Mouse (Mus musculus) liver, adult 2 months (tissue): ENCODE results near the gene Slc2a12. TPM values are rescaled to one million over a fixed set of nuclear protein-coding genes. Genes with fewer than 3 reads are reported as not detected.

Experiments used
- DNase-seq: peaks from one replicate; pipeline ENCODE4 v3.0.0-alpha.2; 2011; ENCODE audit warnings: low read depth, low spot score; ENCODE audit errors: extremely low read depth
- H3K27ac ChIP-seq: fragments of 200-500 bp; replicated peaks from 2 replicates; pipeline ENCODE4 v1.5.1; 2012; ENCODE audit warnings: low read depth, mild to moderate bottlenecking, control low read depth, inconsistent platforms, low read length; ENCODE audit not compliant: insufficient read depth
- H3K27me3 ChIP-seq: fragments of 200-500 bp; 2 replicates; pipeline ENCODE4 v1.6.1; 2012; ENCODE audit warnings: mild to moderate bottlenecking, moderate library complexity, low read length, inconsistent platforms; ENCODE audit not compliant: control insufficient read depth, insufficient read depth
- H3K36me3 ChIP-seq: fragments of 200-500 bp; 2 replicates; pipeline ENCODE4 v1.6.1; 2012; ENCODE audit warnings: low read length, inconsistent platforms; ENCODE audit not compliant: control insufficient read depth, insufficient read depth
- H3K4me1 ChIP-seq: fragments of 200-500 bp; 2 replicates; pipeline ENCODE4 v1.6.1; 2011; ENCODE audit warnings: low read length; ENCODE audit not compliant: control insufficient read depth, insufficient read depth
- H3K4me3 ChIP-seq: fragments of 200-500 bp; 2 replicates; pipeline ENCODE4 v1.5.1; 2011; ENCODE audit warnings: low read depth, mild to moderate bottlenecking, control low read depth, low read length, moderate library complexity; ENCODE audit not compliant: insufficient read depth
- H3K79me2 ChIP-seq: fragments of 200-500 bp; 2 replicates; pipeline ENCODE4 v1.6.1; 2012; ENCODE audit warnings: inconsistent platforms, mild to moderate bottlenecking, low read length, moderate library complexity; ENCODE audit not compliant: control insufficient read depth, insufficient read depth
- H3K9ac ChIP-seq: fragments of 200-500 bp; 2 replicates; pipeline ENCODE4 v1.6.1; 2012; ENCODE audit warnings: low read depth, mild to moderate bottlenecking, control low read depth, inconsistent platforms, low read length
- CTCF ChIP-seq: fragments of 200-500 bp; IDR thresholded peaks from 2 replicates; pipeline ENCODE4 v1.5.1; 2011; ENCODE audit warnings: low read depth, low read length, control low read depth
- POLR2A ChIP-seq: fragments of 200-500 bp; IDR thresholded peaks from 2 replicates; pipeline ENCODE4 v1.6.1; 2011; ENCODE audit warnings: low read length, control low read depth; ENCODE audit not compliant: insufficient read depth; ENCODE audit errors: extremely low read depth
- WGBS: fragments of 180-500 bp; shearing (Covaris S2); methylation state at CpG from one replicate; pipeline ENCODE4 v1.1.7; 2018; 5-methylcytosine and 5-hydroxymethylcytosine counted together
- polyA plus RNA-seq: library from polyadenylated mRNA; depleted of rRNA; stranded (reverse); fragments of >200 nt; gene quantifications from 2 replicates; pipeline ENCODE4 v1.2.3, GENCODE M21; 2012; rRNA removed
- total RNA-seq: library from RNA; depleted of rRNA; stranded (reverse); fragments of >200 nt; gene quantifications from 2 replicates; pipeline ENCODE4 v1.2.3, GENCODE M21; 2014; rRNA removed

Slc2a12 gene
- 0.13 and 0.46 TPM in 2 replicates for total RNA-seq
- 0.05 and 0.13 TPM in 2 replicates for polyA plus RNA-seq

DNA sequence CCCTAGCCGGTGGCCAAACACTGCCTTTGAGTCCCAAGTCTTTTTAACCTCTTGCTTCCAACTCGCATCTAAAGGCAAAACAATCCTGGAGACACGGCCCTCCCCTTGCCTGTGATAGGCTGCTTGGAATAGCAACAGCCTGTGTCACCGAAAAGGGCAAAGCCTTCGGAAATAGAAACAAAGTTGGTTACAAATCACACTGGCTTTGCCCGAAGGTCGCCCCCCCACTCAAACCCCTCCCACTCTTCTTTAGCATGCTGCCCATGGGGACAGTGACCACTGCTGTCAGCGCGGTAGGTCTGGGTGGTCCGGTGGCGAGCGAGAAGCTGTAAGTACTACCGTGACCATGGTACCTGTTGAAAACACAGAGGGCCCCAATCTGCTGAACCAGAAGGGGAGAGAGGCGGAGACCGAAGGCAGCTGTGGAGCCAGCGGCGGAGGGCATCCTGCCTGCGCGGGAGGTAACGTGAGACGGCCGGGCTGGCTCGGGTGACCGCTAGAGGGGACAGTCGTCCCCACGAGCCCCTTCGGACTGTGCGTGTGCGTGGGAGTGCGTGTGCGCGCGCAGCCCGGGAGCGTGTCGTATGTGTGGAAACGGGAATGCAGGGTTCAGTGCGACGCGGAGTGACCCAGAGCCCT is at the start of gene Slc2a12:
Slc2a12 (plus strand) TSS at position 159 of the 639 bp plus-strand sequence.
- Histone ChIP-seq H3K27ac (no peak within 1 kb of the TSS), H3K9ac (peak within 1 kb of the TSS; percentile 69)
- 2% methylated on average over 40 of the region's 40 CpGs for WGBS

DNA sequence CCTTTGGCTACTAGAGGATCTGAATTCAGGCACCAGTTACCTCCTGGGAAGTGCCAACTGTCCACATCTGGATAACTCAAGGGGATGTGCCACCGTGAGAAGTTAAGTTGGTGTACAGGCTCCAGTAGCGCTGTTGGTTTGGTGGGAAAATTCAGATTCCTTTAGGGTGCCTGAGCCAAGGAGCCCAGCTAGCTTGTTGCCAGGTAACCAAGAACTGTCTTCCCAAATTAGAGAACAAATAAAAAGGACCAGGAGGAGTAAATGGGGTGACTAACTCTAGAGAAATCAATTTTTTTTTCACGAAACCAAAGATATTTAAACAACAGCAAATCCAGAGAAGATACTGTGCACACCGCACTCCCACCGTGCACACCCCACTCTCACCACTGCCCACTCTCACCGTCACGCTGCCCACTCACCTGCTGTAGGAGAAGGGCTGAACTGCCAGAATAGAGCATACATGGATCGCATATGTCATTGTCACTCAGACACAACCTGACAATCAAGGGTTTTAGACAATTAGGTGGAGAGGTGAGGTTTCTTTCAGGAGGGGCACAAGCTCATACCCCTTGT is 45.8 kb upstream of the Slc2a12 start:
- H3K36me3 ChIP-seq = no peaks in the 10 kb centered on the region
- TF ChIP-seq POLR2A (no peak), CTCF (no peak)
- WGBS = 90% methylated on average over 8 of the region's 8 CpGs
- H3K4me3 ChIP-seq = no peak overlapping the region
- no peak overlapping the region for H3K9ac ChIP-seq
- H3K79me2 ChIP-seq = no peaks in the 10 kb centered on the region
- H3K27me3 ChIP-seq = 0 out of 2 replicates have a peak, but pooled peaks cover 2% of the 10 kb centered on the region
- no peak overlapping the region for H3K27ac ChIP-seq
- H3K4me1 ChIP-seq = no peaks in the 10 kb centered on the region
- DNase-seq = no peak

More for the DNA sequence above, at the start of gene Slc2a12:
- Histone ChIP-seq H3K79me2 (no peaks in the 10 kb centered on the region), H3K27me3 (no peaks in the 10 kb centered on the region), H3K4me3 (peak within 1 kb of the TSS; percentile 92), H3K4me1 (no peaks in the 10 kb centered on the region), H3K36me3 (no peaks in the 10 kb centered on the region)
- no peak for TF ChIP-seq CTCF
- no peak for TF ChIP-seq POLR2A
- DNase-seq = peak; percentile 36

DNA sequence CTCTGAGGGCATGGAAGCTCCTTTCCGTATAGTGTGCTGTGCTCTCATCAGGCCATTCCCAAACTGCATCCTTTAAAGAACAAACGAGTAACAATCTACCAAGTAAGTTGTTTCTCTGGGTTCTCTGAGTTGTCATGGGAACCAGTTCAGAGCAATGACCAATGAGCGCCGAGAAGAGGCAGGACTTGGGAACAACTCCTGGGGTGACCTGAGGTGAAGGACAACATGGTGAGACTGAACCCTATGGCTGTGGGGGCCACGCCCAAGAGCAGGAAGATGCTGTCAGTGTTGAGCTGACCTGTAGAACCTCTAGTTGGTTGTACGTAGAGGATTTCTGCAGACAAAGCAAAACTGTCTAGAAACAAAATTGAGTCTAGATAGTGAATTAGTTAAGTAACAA is 43.8 kb upstream of the Slc2a12 start:
- H3K4me3 ChIP-seq = no peak overlapping the region
- WGBS = 78% methylated on average over 6 of the region's 6 CpGs
- no peak overlapping the region for H3K9ac ChIP-seq
- TF ChIP-seq CTCF (no peak), POLR2A (no peak)
- H3K27me3 ChIP-seq = 0 out of 2 replicates have a peak, but pooled peaks cover 2% of the 10 kb centered on the region
- no peaks in the 10 kb centered on the region for H3K79me2 ChIP-seq
- H3K27ac ChIP-seq = no peak overlapping the region
- DNase-seq = no peak
- no peaks in the 10 kb centered on the region for H3K36me3 ChIP-seq
- no peaks in the 10 kb centered on the region for H3K4me1 ChIP-seq

DNA sequence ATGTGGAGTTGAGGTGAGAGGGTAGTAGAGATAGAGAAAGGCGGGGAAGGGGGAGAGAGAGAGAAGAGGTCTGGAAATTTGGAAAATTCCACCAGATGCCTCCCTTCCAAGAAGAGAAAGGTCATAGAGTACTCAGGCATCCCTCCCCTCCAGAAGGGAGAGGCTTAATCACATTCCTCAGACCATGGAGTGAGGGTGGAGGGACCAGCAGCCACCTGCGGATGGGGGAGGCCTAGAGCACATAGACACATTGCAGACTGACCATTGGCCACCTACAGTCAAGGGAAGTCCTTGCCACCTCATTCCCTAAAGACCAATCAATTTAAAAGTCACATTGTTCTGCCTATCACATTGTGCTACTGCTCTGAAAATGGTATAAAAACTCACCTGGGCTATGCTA is 40.0 kb upstream of the Slc2a12 start:
- H3K9ac ChIP-seq = no peak overlapping the region
- H3K4me1 ChIP-seq = no peaks in the 10 kb centered on the region
- H3K4me3 ChIP-seq = no peak overlapping the region
- no peak for DNase-seq
- H3K27me3 ChIP-seq = 0 out of 2 replicates have a peak, but pooled peaks cover 2% of the 10 kb centered on the region
- no peak for TF ChIP-seq POLR2A
- TF ChIP-seq CTCF = no peak
- no peaks in the 10 kb centered on the region for H3K79me2 ChIP-seq
- H3K36me3 ChIP-seq = no peaks in the 10 kb centered on the region
- 75% methylated on average over 2 of the region's 2 CpGs for WGBS
- H3K27ac ChIP-seq = no peak overlapping the region

DNA sequence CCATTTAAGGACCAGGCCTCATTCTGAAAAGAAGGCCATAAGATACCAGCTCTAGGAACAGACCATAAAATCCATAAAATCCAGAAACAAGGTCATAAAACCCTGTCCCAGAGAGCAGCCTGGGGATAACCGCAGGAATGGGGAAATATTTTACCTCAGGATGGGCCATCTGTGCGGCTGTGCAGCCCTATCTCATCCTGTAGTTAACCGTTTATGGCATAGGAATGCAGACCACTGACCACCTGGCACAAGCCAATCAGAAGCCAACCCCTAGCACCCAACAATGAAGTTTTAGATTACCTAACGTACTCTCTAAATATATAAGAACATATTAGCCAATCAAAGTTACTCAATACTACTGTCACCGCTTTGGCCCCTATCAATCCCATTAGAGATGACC is 36.5 kb upstream of the Slc2a12 start:
- H3K27me3 ChIP-seq = 0 out of 2 replicates have a peak, but pooled peaks cover 2% of the 10 kb centered on the region
- 81% methylated on average over 5 of the region's 5 CpGs for WGBS
- H3K36me3 ChIP-seq = no peaks in the 10 kb centered on the region
- no peak overlapping the region for H3K9ac ChIP-seq
- H3K27ac ChIP-seq = no peak overlapping the region
- H3K4me3 ChIP-seq = no peak overlapping the region
- no peak for DNase-seq
- H3K4me1 ChIP-seq = no peaks in the 10 kb centered on the region
- H3K79me2 ChIP-seq = no peaks in the 10 kb centered on the region
- no peak for TF ChIP-seq CTCF
- TF ChIP-seq POLR2A = no peak
